Mouse (Mus musculus): Measurements from ENCODE around the gene Olfr1404. TPM values are rescaled to one million over a fixed set of nuclear protein-coding genes. Genes with fewer than 3 reads are reported as not detected.
"Not testable (repeated sequence)": the region's sequence is repeated elsewhere in the genome, so short reads cannot be mapped to it uniquely, and the experiment has no call there.

Gene Olfr1404
- not detected for total RNA-seq (2021)
- long read RNA-seq, experiment 1: 0 reads
- long read RNA-seq, experiment 2: 0 reads

- TF ChIP-seq CTCF (conservative IDR thresholded peaks at IDR 0.05): no peak
- Histone ChIP-seq H3K27ac (no peak within 1 kb of the TSS), H3K4me3 (no peak within 1 kb of the TSS)
- DNase-seq (ENCODE audit: low spot score in 2 of 2): no peak
Observed at GRCm38 (mm10) chr1:173212092-173212491, at the start of gene Olfr1404. Olfr1404 (plus strand) TSS chr1:173212392.

- Histone ChIP-seq H3K4me3 (no peak overlapping the region), H3K27ac (no peak overlapping the region)
- no peak for DNase-seq (ENCODE audit: low spot score in 2 of 2)
- TF ChIP-seq CTCF (conservative IDR thresholded peaks at IDR 0.05): no peak
Observed at GRCm38 (mm10) chr1:173174154-173174842, 37.9 kb upstream of the Olfr1404 start.

DNA sequence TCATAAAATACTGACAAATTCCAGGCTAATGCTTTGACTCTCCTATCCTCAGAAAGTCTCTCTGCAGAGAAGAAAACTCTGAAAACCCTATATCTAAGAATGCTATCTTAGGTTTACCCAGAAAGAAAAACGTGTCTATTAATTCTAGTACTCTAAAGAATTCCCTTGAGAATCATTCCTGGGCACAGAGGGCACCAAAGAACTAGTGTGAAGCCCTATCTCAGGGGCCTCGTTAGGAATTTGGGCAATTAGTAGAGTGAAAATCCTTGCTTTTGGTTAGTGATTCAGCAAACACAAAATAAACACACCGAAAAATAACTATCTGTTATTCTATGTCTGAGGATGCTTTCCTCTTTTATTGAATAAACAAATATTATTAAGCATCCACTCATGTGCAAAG lies 21.7 kb upstream of the Olfr1404 start, which contains the start of gene Olfr1406:
Olfr1406 (minus strand) TSS at position 101 of the 400 bp plus-strand sequence.
- Histone ChIP-seq H3K4me3 (no peak within 1 kb of the TSS), H3K27ac (no peak within 1 kb of the TSS)
- TF ChIP-seq CTCF (conservative IDR thresholded peaks at IDR 0.05): no peak
- DNase-seq (ENCODE audit: low spot score in 2 of 2): no peak

GRCm38 (mm10) chr1:173192059-173192458 lies 20.1 kb upstream of the Olfr1404 start:
- no peak for DNase-seq (ENCODE audit: low spot score in 2 of 2)
- TF ChIP-seq CTCF (conservative IDR thresholded peaks at IDR 0.05): no peak
- H3K27ac ChIP-seq: no peak overlapping the region
- H3K4me3 ChIP-seq: no peak overlapping the region

DNA sequence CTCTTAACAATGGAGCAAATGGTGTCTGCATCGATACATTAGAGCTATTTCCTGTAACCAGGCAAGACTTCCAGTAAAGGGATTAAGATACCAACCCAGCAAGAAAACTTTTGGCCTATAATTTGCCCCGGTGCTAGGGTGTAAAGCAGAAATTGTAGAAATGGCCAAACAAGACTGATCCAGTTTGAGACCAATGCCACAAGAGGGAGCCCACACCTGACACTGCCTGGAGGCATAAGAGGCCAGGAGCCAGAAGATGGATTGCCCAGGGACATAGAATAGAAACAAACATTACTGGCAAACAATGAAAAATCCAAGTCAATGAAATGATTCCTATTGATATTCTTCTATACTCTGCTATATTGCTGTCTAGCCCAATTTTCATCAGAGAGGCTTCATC lies 15.8 kb upstream of the Olfr1404 start:
- DNase-seq (ENCODE audit: low spot score in 2 of 2): no peak
- no peak overlapping the region for H3K4me3 ChIP-seq
- TF ChIP-seq CTCF (conservative IDR thresholded peaks at IDR 0.05): no peak
- H3K27ac ChIP-seq: no peak overlapping the region

DNA sequence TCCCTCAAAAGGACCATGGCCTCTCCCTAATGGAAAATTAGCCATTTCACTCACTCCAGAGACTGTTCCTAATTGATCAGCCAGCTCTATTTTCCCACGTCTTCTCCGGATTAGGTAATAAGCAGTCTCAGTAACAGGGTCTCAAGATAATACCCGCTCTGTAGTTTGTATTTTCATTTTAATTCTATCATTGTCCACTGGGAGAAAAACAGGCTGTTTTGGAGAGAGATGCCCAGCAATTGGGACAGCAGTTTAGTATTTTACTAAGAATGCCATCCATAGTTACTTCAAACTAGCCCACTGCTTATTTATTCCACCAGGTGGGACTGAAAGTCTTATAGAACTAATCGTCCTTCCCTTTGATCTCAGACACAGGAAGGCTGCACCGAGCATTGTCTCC lies 14.7 kb upstream of the Olfr1404 start, which contains the start of gene Olfr218:
Olfr218 (plus strand) TSS at position 301 of the 400 bp plus-strand sequence.
- H3K4me3 ChIP-seq: no peak within 1 kb of the TSS
- TF ChIP-seq CTCF (conservative IDR thresholded peaks at IDR 0.05): no peak
- H3K27ac ChIP-seq: no peak within 1 kb of the TSS
- no peak for DNase-seq (ENCODE audit: low spot score in 2 of 2)

DNA sequence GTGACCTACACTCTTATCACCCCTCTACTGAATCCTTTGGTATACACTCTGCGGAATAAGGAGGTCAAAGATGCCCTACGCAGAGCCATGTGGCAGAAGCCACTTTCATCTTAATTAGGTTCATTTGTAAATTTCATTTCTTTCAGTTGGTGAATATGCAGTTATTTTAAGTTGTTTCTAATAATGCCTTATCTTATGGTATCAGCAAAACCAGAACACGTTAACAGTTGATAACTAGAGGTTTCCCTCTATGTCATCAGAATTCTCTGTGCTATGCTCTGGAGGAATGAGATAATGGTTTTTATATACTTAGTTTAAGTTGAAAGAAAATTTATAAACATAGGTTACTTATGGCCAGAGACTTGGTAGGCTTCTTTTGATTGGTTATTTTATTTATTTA lies 4.3 kb downstream of the Olfr1404 start:
- no peak for DNase-seq (ENCODE audit: low spot score in 2 of 2)
- TF ChIP-seq CTCF (conservative IDR thresholded peaks at IDR 0.05): no peak
- no peak overlapping the region for H3K4me3 ChIP-seq
- H3K27ac ChIP-seq: no peak overlapping the region

DNA sequence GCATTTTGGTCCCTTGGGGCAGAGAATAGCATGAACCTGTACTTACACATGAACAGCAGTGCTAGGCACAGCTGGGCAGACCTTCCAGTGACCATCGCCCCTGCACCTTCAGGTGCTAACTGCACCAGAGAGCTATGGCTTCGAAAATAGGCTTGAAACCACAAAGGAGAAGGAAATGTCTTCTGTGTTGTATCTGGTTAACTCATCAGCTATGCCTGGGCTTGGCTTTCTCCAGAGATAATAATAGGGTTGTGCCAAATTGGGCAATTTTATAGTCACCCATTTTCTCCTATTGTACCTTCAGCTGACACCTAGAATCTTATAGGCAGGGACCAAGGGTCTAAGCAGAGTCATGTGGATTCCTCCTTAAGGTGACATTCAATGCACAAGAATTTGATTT lies 14.9 kb downstream of the Olfr1404 start, which contains the start of gene Fcer1a:
Fcer1a (minus strand) TSS at position 134 of the 400 bp plus-strand sequence.
- TF ChIP-seq CTCF (conservative IDR thresholded peaks at IDR 0.05): no peak
- Histone ChIP-seq H3K27ac (no peak within 1 kb of the TSS), H3K4me3 (no peak within 1 kb of the TSS)
- no peak for DNase-seq (ENCODE audit: low spot score in 2 of 2)

- not testable (repeated sequence) for H3K4me3 ChIP-seq; H3K27ac ChIP-seq; DNase-seq (ENCODE audit: low spot score in 2 of 2)
Observed at GRCm38 (mm10) chr1:173237004-173237403, 24.8 kb downstream of the Olfr1404 start.

DNA sequence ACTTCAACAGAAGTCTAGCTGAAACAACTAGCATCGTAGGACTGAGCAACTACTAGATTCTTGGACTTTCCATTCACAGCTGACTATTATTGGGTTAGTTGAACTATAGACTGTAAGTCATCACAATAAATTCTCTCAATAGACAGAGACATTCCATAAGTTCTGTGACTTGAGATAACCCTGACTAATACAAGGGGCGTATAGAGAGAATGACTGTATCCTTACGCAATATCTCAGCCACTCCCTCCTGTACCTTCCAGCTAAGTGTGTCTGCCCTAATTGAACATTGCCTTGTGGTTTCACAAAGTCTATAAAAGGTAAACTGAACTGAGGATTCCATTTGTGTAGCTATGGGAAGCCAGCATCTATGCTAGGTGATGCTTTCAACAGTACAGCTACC lies 37.7 kb downstream of the Olfr1404 start:
- TF ChIP-seq CTCF (conservative IDR thresholded peaks at IDR 0.05): no peak
- DNase-seq (ENCODE audit: low spot score in 2 of 2): no peak
- H3K4me3 ChIP-seq: no peak overlapping the region
- no peak overlapping the region for H3K27ac ChIP-seq

GRCm38 (mm10) chr1:173265701-173266100 lies 53.5 kb downstream of the Olfr1404 start, which contains the start of gene Olfr418:
Olfr418 (plus strand) TSS chr1:173266001.
- DNase-seq (ENCODE audit: low spot score in 2 of 2): no peak
- Histone ChIP-seq H3K4me3 (no peak within 1 kb of the TSS), H3K27ac (no peak within 1 kb of the TSS)
- no peak for TF ChIP-seq CTCF (conservative IDR thresholded peaks at IDR 0.05)

Other genes starting within 250 kb of the Olfr1404 start
- not detected for gene Olfr1408, start 75.0 kb upstream of the Olfr1404 start, total RNA-seq (2021)
- gene Olfr1406, start 21.8 kb upstream of the Olfr1404 start, total RNA-seq (2021): not detected
- not detected for gene Olfr218, start 14.6 kb upstream of the Olfr1404 start, total RNA-seq (2021)
- not detected for gene Fcer1a, start 14.8 kb downstream of the Olfr1404 start, total RNA-seq (2021)
- gene Olfr418, start 53.6 kb downstream of the Olfr1404 start, total RNA-seq (2021): not detected
- not detected for gene Mptx2, start 65.4 kb downstream of the Olfr1404 start, total RNA-seq (2021)
- gene Ackr1, start 121.4 kb downstream of the Olfr1404 start, total RNA-seq (2021): 10 to 100 TPM; 64.5 to 65.9 TPM
- 1 to 10 TPM; 2.0 to 3.7 TPM for gene Aim2, start 138.5 kb downstream of the Olfr1404 start, total RNA-seq (2021)
- 100 to 1,000 TPM; 394 to 402 TPM for gene Cadm3, start 155.3 kb downstream of the Olfr1404 start, total RNA-seq (2021)

Data from layer of hippocampus, adult 2 months (tissue).